Mouse (Mus musculus): ENCODE results near the gene 9230113P08Rik. TPM values are rescaled to one million over a fixed set of nuclear protein-coding genes. Genes with fewer than 3 reads are reported as not detected.
"Not testable (repeated sequence)": the region's sequence is repeated elsewhere in the genome, so short reads cannot be mapped to it uniquely, and the experiment has no call there.

Gene 9230113P08Rik
- not detected in 2 replicates for total RNA-seq (2012; rRNA removed)

DNA sequence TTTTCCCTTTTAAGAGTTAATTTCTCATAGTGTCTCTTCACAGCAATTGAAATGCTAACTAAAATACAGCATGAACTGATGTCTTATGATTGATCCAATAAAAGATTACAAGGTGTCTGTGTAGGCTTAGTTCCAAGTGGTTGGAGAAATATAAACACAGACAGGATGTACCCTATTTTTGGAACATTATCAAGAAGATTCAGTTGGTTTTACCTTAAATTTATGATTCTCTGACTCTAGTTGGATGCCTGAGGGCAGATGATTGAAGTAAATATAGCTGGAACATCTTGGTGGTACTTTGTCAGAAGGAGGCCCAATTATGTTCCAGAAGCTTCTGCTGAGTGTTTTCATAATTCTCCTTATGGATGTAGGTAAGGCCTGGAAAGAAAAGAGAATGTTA is at the start of gene 9230113P08Rik:
Gene 9230113P08Rik, plus strand, starts transcription at position 301 of the 400 bp plus-strand sequence.
- H3K9ac ChIP-seq (ENCODE audit: insufficient read depth, low read depth, low read length, poor library complexity, severe bottlenecking); H3K4me1 ChIP-seq (ENCODE audit: control insufficient read depth in 2 of 2, insufficient read depth in 2 of 2, low read length in 2 of 2, poor library complexity in 1 of 2); H3K4me3 ChIP-seq (ENCODE audit: insufficient read depth in 1 of 2, low read depth in 1 of 2, low read length in 2 of 2, poor library complexity in 1 of 2, severe bottlenecking in 1 of 2); H3K36me3 ChIP-seq (ENCODE audit: control insufficient read depth, insufficient read depth, low read length, poor library complexity, severe bottlenecking); H3K27ac ChIP-seq (ENCODE audit: insufficient read depth, low read depth, low read length, poor library complexity, severe bottlenecking); H3K9me3 ChIP-seq (ENCODE audit: control insufficient read depth, insufficient read depth, low read depth, low read length); in situ Hi-C loops (cut with MboI; ENCODE audit: low sequenced_read_pairs in 2 of 2, unreplicated experiment in 2 of 2); DNase-seq (ENCODE audit: low read depth, low spot score): not testable (repeated sequence)

DNA sequence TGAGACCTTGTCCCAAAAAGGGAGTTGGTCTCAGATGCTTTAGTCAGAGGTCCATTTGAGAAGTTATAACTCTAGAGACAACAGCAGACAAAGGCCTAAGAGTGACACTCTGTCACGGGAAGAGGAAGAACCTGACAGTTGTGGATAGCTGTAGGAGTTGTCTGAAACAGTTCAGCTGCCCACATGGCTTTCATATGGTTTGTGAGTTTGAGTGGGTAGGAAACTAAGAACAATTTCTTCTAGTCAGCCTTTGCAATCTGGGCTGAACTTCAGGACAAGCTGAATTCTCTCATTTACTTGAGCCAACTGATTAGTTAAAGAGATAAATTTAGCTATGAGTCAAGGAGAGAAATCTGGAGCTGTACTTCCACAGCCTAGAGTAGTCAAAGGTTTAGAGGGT is 15.1 kb upstream of the 9230113P08Rik start:
- H3K27ac ChIP-seq (ENCODE audit: insufficient read depth, low read depth, low read length, poor library complexity, severe bottlenecking); H3K9me3 ChIP-seq (ENCODE audit: control insufficient read depth, insufficient read depth, low read depth, low read length); H3K4me1 ChIP-seq (ENCODE audit: control insufficient read depth in 2 of 2, insufficient read depth in 2 of 2, low read length in 2 of 2, poor library complexity in 1 of 2); H3K36me3 ChIP-seq (ENCODE audit: control insufficient read depth, insufficient read depth, low read length, poor library complexity, severe bottlenecking); H3K9ac ChIP-seq (ENCODE audit: insufficient read depth, low read depth, low read length, poor library complexity, severe bottlenecking); H3K4me3 ChIP-seq (ENCODE audit: insufficient read depth in 1 of 2, low read depth in 1 of 2, low read length in 2 of 2, poor library complexity in 1 of 2, severe bottlenecking in 1 of 2); DNase-seq (ENCODE audit: low read depth, low spot score): not testable (repeated sequence)
- in situ Hi-C loops (cut with MboI; ENCODE audit: low sequenced_read_pairs in 2 of 2, unreplicated experiment in 2 of 2): loop anchor here in 1 of 2 experiments (10.0 kb wide), 1 partner anchor 292 kb away; no protein-coding TSS in a partner anchor

GRCm38 (mm10) chr9:35904494-35904893 is 3.7 kb upstream of the 9230113P08Rik start:
- in situ Hi-C loops (cut with MboI; ENCODE audit: low sequenced_read_pairs in 2 of 2, unreplicated experiment in 2 of 2): no loop called here
- no peak for TF ChIP-seq ZNF384 (IDR thresholded peaks at IDR 0.05; ENCODE audit: low read depth, low read length)
- TF ChIP-seq ZC3H11A (IDR thresholded peaks at IDR 0.05; ENCODE audit: borderline replicate concordance, low read depth, low read length): no peak
- TF ChIP-seq MAFK (IDR thresholded peaks at IDR 0.05; ENCODE audit: insufficient read depth, low read depth, low read length): no peak
- TF ChIP-seq HCFC1 (IDR thresholded peaks at IDR 0.05; ENCODE audit: borderline replicate concordance, insufficient read depth, low read length): no peak
- no peak for TF ChIP-seq CHD2 (IDR thresholded peaks at IDR 0.05; ENCODE audit: low read depth, low read length)
- H3K9ac ChIP-seq (ENCODE audit: insufficient read depth, low read depth, low read length, poor library complexity, severe bottlenecking): no peak overlapping the region

DNA sequence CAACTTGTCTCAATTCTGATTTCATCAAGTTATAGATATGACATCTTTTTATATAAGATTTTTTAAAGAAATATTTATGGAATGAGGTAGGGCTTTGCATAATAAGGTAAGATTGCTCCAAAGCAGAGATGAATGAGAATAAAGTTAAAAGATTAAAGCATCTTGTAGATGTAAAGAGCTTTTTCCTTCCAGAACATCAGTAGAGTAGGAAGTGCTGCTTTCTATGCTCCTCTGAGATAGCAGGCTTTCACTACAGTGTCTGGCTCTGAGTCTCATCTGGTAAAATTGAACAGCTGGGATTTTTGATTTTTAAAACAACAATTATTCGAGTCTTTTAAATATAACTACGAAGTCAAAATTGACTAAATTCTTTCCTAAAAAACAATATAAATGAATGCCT is 22.6 kb downstream of the 9230113P08Rik start:
- Histone ChIP-seq H3K9ac (ENCODE audit: insufficient read depth, low read depth, low read length, poor library complexity, severe bottlenecking) (no peak overlapping the region), H3K36me3 (ENCODE audit: control insufficient read depth, insufficient read depth, low read length, poor library complexity, severe bottlenecking) (no peaks in the 10 kb centered on the region), H3K9me3 (ENCODE audit: control insufficient read depth, insufficient read depth, low read depth, low read length) (no peaks in the 10 kb centered on the region), H3K4me1 (ENCODE audit: control insufficient read depth in 2 of 2, insufficient read depth in 2 of 2, low read length in 2 of 2, poor library complexity in 1 of 2) (no peaks in the 10 kb centered on the region), H3K4me3 (ENCODE audit: insufficient read depth in 1 of 2, low read depth in 1 of 2, low read length in 2 of 2, poor library complexity in 1 of 2, severe bottlenecking in 1 of 2) (no peak overlapping the region), H3K27ac (ENCODE audit: insufficient read depth, low read depth, low read length, poor library complexity, severe bottlenecking) (no peak overlapping the region)
- no peak for TF ChIP-seq ZNF384 (IDR thresholded peaks at IDR 0.05; ENCODE audit: low read depth, low read length)
- no peak for TF ChIP-seq CHD2 (IDR thresholded peaks at IDR 0.05; ENCODE audit: low read depth, low read length)
- TF ChIP-seq HCFC1 (IDR thresholded peaks at IDR 0.05; ENCODE audit: borderline replicate concordance, insufficient read depth, low read length): no peak
- TF ChIP-seq ZC3H11A (IDR thresholded peaks at IDR 0.05; ENCODE audit: borderline replicate concordance, low read depth, low read length): no peak
- no peak for TF ChIP-seq MAFK (IDR thresholded peaks at IDR 0.05; ENCODE audit: insufficient read depth, low read depth, low read length)
- DNase-seq (ENCODE audit: low read depth, low spot score): no peak
- in situ Hi-C loops (cut with MboI; ENCODE audit: low sequenced_read_pairs in 2 of 2, unreplicated experiment in 2 of 2): no loop called here

More at GRCm38 (mm10) chr9:35904494-35904893, 3.7 kb upstream of the 9230113P08Rik start:
- Histone ChIP-seq H3K4me1 (ENCODE audit: control insufficient read depth in 2 of 2, insufficient read depth in 2 of 2, low read length in 2 of 2, poor library complexity in 1 of 2) (no peaks in the 10 kb centered on the region), H3K36me3 (ENCODE audit: control insufficient read depth, insufficient read depth, low read length, poor library complexity, severe bottlenecking) (no peaks in the 10 kb centered on the region), H3K27ac (ENCODE audit: insufficient read depth, low read depth, low read length, poor library complexity, severe bottlenecking) (no peak overlapping the region), H3K9me3 (ENCODE audit: control insufficient read depth, insufficient read depth, low read depth, low read length) (no peaks in the 10 kb centered on the region), H3K4me3 (ENCODE audit: insufficient read depth in 1 of 2, low read depth in 1 of 2, low read length in 2 of 2, poor library complexity in 1 of 2, severe bottlenecking in 1 of 2) (no peak overlapping the region)
- DNase-seq (ENCODE audit: low read depth, low spot score): no peak

Other genes starting within 250 kb of the 9230113P08Rik start
- not detected in 2 replicates for gene Pate1, start 221.0 kb upstream of the 9230113P08Rik start, total RNA-seq (2012; rRNA removed)
- not detected in 2 replicates for gene Gm17677, start 167.4 kb upstream of the 9230113P08Rik start, total RNA-seq (2012; rRNA removed)
- gene Gm17727, start 130.3 kb upstream of the 9230113P08Rik start, total RNA-seq (2012; rRNA removed): not detected in 2 replicates
- gene Gm27235, start 118.3 kb upstream of the 9230113P08Rik start, total RNA-seq (2012; rRNA removed): not detected in 2 replicates
- not detected in 2 replicates for gene D730048I06Rik, start 118.3 kb upstream of the 9230113P08Rik start, total RNA-seq (2012; rRNA removed)
- gene 9230110F15Rik, start 64.3 kb upstream of the 9230113P08Rik start, total RNA-seq (2012; rRNA removed): not detected in 2 replicates
- not detected in 2 replicates for gene Gm5916, start 220.4 kb downstream of the 9230113P08Rik start, total RNA-seq (2012; rRNA removed)

Measured in ES-E14 (cell line).